Mouse (Mus musculus) spleen, adult 2 months (tissue): ENCODE measurements at regions not wholly inside any gene's neighbourhood (a gene's known extent, or its start where the extent isn't known, plus 50 kb on each side); places are given as distances from the start of the nearest gene placed in this dataset.

Experiments used
- CTCF ChIP-seq: fragments of 200-500 bp; IDR thresholded peaks from 2 replicates; pipeline ENCODE4 v1.5.1; 2011; ENCODE audit warnings: mild to moderate bottlenecking, inconsistent platforms; ENCODE audit not compliant: insufficient read depth, insufficient read length, insufficient replicate concordance; ENCODE audit errors: extremely low read depth
- POLR2A ChIP-seq: fragments of 200-500 bp; IDR thresholded peaks from 2 replicates; pipeline ENCODE4 v1.6.1; 2011; ENCODE audit warnings: low read depth, low read length, inconsistent platforms

DNA sequence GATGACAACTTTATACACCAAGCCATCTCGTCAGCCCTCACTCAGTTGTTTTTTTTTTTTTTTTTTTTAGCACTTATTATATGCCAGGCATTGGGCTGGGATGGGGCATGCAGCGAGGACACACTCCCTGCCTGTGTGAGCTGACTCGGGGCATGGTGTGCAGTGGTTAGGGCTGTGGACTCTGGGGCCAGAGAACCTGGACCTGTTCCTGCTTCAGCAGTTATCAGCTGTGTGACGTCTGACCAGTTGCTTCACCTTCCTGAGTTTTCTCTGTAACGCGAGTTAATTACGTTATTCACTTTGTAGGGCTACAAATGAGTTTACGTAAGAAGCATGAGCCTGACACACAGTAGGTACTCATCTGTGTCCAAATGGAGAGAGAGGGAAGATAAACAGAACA, 77.7 kb upstream of the Tmem189 start:
- TF ChIP-seq POLR2A (no peak), CTCF (no peak)
